Mouse (Mus musculus): ENCODE results near the gene Mmp15. TPM values are rescaled to one million over a fixed set of nuclear protein-coding genes. Genes with fewer than 3 reads are reported as not detected.

Gene Mmp15
- polyA plus RNA-seq, 1 experiment: 34.4 TPM

GRCm38 (mm10) chr8:95381595-95381994 is 29.5 kb downstream of the Mmp15 start:
- TF ChIP-seq POLR2A (IDR thresholded peaks at IDR 0.05; ENCODE audit: borderline replicate concordance, extremely low read depth, insufficient read depth, insufficient read length, poor library complexity, severe bottlenecking) (no peak), CTCF (IDR thresholded peaks at IDR 0.05; ENCODE audit: borderline replicate concordance, extremely low read depth, insufficient read depth, insufficient read length) (no peak)
- DNase-seq (ENCODE audit: low read depth): no peak

- no peak for TF ChIP-seq POLR2A (IDR thresholded peaks at IDR 0.05; ENCODE audit: borderline replicate concordance, extremely low read depth, insufficient read depth, insufficient read length, poor library complexity, severe bottlenecking)
- no peak for TF ChIP-seq CTCF (IDR thresholded peaks at IDR 0.05; ENCODE audit: borderline replicate concordance, extremely low read depth, insufficient read depth, insufficient read length)
- DNase-seq (ENCODE audit: low read depth): no peak
These were observed 32.4 kb downstream of the Mmp15 start for GRCm38 (mm10) chr8:95384501-95384900.

- no peak for DNase-seq (ENCODE audit: low read depth)
- TF ChIP-seq CTCF (IDR thresholded peaks at IDR 0.05; ENCODE audit: borderline replicate concordance, extremely low read depth, insufficient read depth, insufficient read length) (no peak), POLR2A (IDR thresholded peaks at IDR 0.05; ENCODE audit: borderline replicate concordance, extremely low read depth, insufficient read depth, insufficient read length, poor library complexity, severe bottlenecking) (no peak)
These were observed 34.0 kb downstream of the Mmp15 start for GRCm38 (mm10) chr8:95386037-95386436.

- no peak for DNase-seq (ENCODE audit: low read depth)
These were observed 35.2 kb downstream of the Mmp15 start for GRCm38 (mm10) chr8:95387221-95387620.

GRCm38 (mm10) chr8:95387936-95388335 is 35.9 kb downstream of the Mmp15 start:
- TF ChIP-seq POLR2A (IDR thresholded peaks at IDR 0.05; ENCODE audit: borderline replicate concordance, extremely low read depth, insufficient read depth, insufficient read length, poor library complexity, severe bottlenecking) (no peak), CTCF (IDR thresholded peaks at IDR 0.05; ENCODE audit: borderline replicate concordance, extremely low read depth, insufficient read depth, insufficient read length) (no peak)
- no peak for DNase-seq (ENCODE audit: low read depth)

More at GRCm38 (mm10) chr8:95387221-95387620, 35.2 kb downstream of the Mmp15 start:
- TF ChIP-seq POLR2A (IDR thresholded peaks at IDR 0.05; ENCODE audit: borderline replicate concordance, extremely low read depth, insufficient read depth, insufficient read length, poor library complexity, severe bottlenecking): no peak
- TF ChIP-seq CTCF (IDR thresholded peaks at IDR 0.05; ENCODE audit: borderline replicate concordance, extremely low read depth, insufficient read depth, insufficient read length): no peak

GRCm38 (mm10) chr8:95390312-95390711 is 38.2 kb downstream of the Mmp15 start:
- TF ChIP-seq POLR2A (IDR thresholded peaks at IDR 0.05; ENCODE audit: borderline replicate concordance, extremely low read depth, insufficient read depth, insufficient read length, poor library complexity, severe bottlenecking): no peak
- DNase-seq (ENCODE audit: low read depth): no peak

GRCm38 (mm10) chr8:95391101-95391500 is 39.0 kb downstream of the Mmp15 start:
- no peak for TF ChIP-seq POLR2A (IDR thresholded peaks at IDR 0.05; ENCODE audit: borderline replicate concordance, extremely low read depth, insufficient read depth, insufficient read length, poor library complexity, severe bottlenecking)
- no peak for TF ChIP-seq CTCF (IDR thresholded peaks at IDR 0.05; ENCODE audit: borderline replicate concordance, extremely low read depth, insufficient read depth, insufficient read length)
- DNase-seq (ENCODE audit: low read depth): no peak

- no peak for TF ChIP-seq POLR2A (IDR thresholded peaks at IDR 0.05; ENCODE audit: borderline replicate concordance, extremely low read depth, insufficient read depth, insufficient read length, poor library complexity, severe bottlenecking)
- TF ChIP-seq CTCF (IDR thresholded peaks at IDR 0.05; ENCODE audit: borderline replicate concordance, extremely low read depth, insufficient read depth, insufficient read length): no peak
These were observed 40.5 kb downstream of the Mmp15 start for GRCm38 (mm10) chr8:95392604-95393003.

GRCm38 (mm10) chr8:95395186-95395918 is 43.3 kb downstream of the Mmp15 start:
- DNase-seq (ENCODE audit: low read depth): no peak
- no peak for TF ChIP-seq POLR2A (IDR thresholded peaks at IDR 0.05; ENCODE audit: borderline replicate concordance, extremely low read depth, insufficient read depth, insufficient read length, poor library complexity, severe bottlenecking)
- TF ChIP-seq CTCF (IDR thresholded peaks at IDR 0.05; ENCODE audit: borderline replicate concordance, extremely low read depth, insufficient read depth, insufficient read length): no peak

More at GRCm38 (mm10) chr8:95392604-95393003, 40.5 kb downstream of the Mmp15 start:
- DNase-seq (ENCODE audit: low read depth): no peak

GRCm38 (mm10) chr8:95396752-95397151 is 44.7 kb downstream of the Mmp15 start:
- no peak for DNase-seq (ENCODE audit: low read depth)
- TF ChIP-seq POLR2A (IDR thresholded peaks at IDR 0.05; ENCODE audit: borderline replicate concordance, extremely low read depth, insufficient read depth, insufficient read length, poor library complexity, severe bottlenecking) (no peak), CTCF (IDR thresholded peaks at IDR 0.05; ENCODE audit: borderline replicate concordance, extremely low read depth, insufficient read depth, insufficient read length) (no peak)

GRCm38 (mm10) chr8:95397201-95397600 is 45.1 kb downstream of the Mmp15 start:
- TF ChIP-seq POLR2A (IDR thresholded peaks at IDR 0.05; ENCODE audit: borderline replicate concordance, extremely low read depth, insufficient read depth, insufficient read length, poor library complexity, severe bottlenecking) (no peak), CTCF (IDR thresholded peaks at IDR 0.05; ENCODE audit: borderline replicate concordance, extremely low read depth, insufficient read depth, insufficient read length) (no peak)

GRCm38 (mm10) chr8:95399131-95399530 is 47.1 kb downstream of the Mmp15 start:
- TF ChIP-seq CTCF (IDR thresholded peaks at IDR 0.05; ENCODE audit: borderline replicate concordance, extremely low read depth, insufficient read depth, insufficient read length): no peak
- no peak for TF ChIP-seq POLR2A (IDR thresholded peaks at IDR 0.05; ENCODE audit: borderline replicate concordance, extremely low read depth, insufficient read depth, insufficient read length, poor library complexity, severe bottlenecking)
- no peak for DNase-seq (ENCODE audit: low read depth)

More at GRCm38 (mm10) chr8:95397201-95397600, 45.1 kb downstream of the Mmp15 start:
- DNase-seq (ENCODE audit: low read depth): peak; percentile 20

Measured in brain, embryonic 14.5 days (tissue).